Mouse (Mus musculus) bone marrow, adult 2 months (tissue): ENCODE results near the gene Dtx3l. TPM values are rescaled to one million over a fixed set of nuclear protein-coding genes. Genes with fewer than 3 reads are reported as not detected.
"Not testable (repeated sequence)": the region's sequence is repeated elsewhere in the genome, so short reads cannot be mapped to it uniquely, and the experiment has no call there.

ENCODE experiments used
- H3K27ac ChIP-seq: fragments of 200-500 bp; 2 replicates; pipeline ENCODE4 v1.5.1; 2012; ENCODE audit warnings: low read depth, mild to moderate bottlenecking, control low read depth, inconsistent platforms, low read length; ENCODE audit not compliant: control insufficient read depth, poor library complexity, insufficient read depth
- H3K4me1 ChIP-seq: fragments of 200-500 bp; 2 replicates; pipeline ENCODE4 v1.6.1; 2011; ENCODE audit warnings: low read length; ENCODE audit not compliant: control insufficient read depth, insufficient read depth
- H3K4me3 ChIP-seq: fragments of 200-500 bp; replicated peaks from 2 replicates; pipeline ENCODE3; 2011; ENCODE audit warnings: mild to moderate bottlenecking, low read depth, low read length, control low read depth; ENCODE audit not compliant: control insufficient read depth
- CTCF ChIP-seq: fragments of 200-500 bp; IDR thresholded peaks from 2 replicates; pipeline ENCODE4 v1.5.1; 2011; ENCODE audit warnings: low read length, control low read depth; ENCODE audit not compliant: control insufficient read depth, insufficient read depth
- POLR2A ChIP-seq: fragments of 200-500 bp; IDR thresholded peaks from 2 replicates; pipeline ENCODE4 v1.6.1; 2011; ENCODE audit warnings: low read depth, mild to moderate bottlenecking, control low read depth, low read length, borderline replicate concordance; ENCODE audit not compliant: control insufficient read depth
- WGBS: fragments of 180-500 bp; shearing (Covaris S2); methylation state at CpG from one replicate; pipeline ENCODE4 v1.1.7; 2018; 5-methylcytosine and 5-hydroxymethylcytosine counted together
- polyA plus RNA-seq: library from polyadenylated mRNA; stranded (reverse); fragments of >200 nt; gene quantifications from 2 replicates; pipeline ENCODE4 v1.2.4, GENCODE M21; 2011; ENCODE audit warnings: low replicate concordance; ENCODE audit not compliant: missing spikeins, insufficient read depth, insufficient read length

Dtx3l gene
- polyA plus RNA-seq, result 5.5 and 9.2 TPM in 2 replicates

DNA sequence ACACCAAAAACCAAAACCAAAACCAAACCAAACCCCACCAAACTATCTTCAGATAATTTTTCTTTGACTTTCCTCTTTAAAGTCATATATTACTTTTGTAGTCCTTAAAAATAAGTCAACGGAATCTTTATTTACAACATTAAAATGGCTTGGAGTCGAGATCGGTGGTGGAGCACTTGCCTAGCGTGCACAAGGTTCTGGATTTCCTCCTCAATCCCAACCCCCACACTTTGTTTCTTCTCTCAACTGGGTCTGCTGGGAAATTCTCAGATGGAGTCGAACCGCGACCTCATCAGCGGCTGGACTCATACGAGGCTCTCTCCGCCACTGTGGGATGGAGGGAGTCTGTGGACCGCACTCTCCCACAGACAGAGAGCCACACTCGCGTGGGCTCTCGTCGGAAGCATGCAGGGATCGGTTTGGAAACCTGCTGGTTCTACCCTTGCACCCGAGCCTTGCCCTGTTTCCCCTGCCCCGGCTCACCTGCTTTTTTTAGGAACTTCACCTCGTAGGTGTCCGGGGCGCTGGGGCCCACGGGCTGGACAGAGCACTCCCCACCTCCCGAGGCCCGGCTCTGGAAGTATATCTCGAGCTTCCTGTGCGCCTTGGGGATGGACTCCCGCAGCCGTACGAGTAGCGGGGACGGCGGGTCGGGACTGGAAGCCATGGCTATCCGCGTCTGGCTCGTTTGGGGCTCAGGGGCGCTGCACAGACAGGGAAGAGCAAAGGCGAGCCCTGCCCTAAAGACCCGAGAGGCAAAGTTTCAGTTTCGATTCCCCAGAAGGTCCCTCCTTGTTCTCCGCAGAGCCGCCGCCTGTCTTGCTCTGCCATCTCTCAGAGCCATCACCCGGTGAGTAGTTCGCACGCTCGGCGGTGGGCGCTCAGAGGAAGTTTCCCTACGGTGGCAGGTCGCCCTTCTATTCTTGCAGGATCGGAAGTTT, at the start of gene Dtx3l, which contains the start of gene Parp9:
TSS of gene Dtx3l (minus strand) at position 941 of the 941 bp plus-strand sequence.
TSS of gene Parp9 (plus strand) at position 260 of the 941 bp plus-strand sequence.
- WGBS, result under 1% methylated on average over 52 of the region's 52 CpGs
- Histone ChIP-seq H3K4me3 (peak within 1 kb of the TSS; percentile 90), H3K27ac (peak within 1 kb of the TSS; percentile 92), H3K4me1 (no peaks in the 10 kb centered on the region; the same call in 1 of the 2 replicates)
- peak; percentile 75 for TF ChIP-seq POLR2A
- no peak for TF ChIP-seq CTCF

DNA sequence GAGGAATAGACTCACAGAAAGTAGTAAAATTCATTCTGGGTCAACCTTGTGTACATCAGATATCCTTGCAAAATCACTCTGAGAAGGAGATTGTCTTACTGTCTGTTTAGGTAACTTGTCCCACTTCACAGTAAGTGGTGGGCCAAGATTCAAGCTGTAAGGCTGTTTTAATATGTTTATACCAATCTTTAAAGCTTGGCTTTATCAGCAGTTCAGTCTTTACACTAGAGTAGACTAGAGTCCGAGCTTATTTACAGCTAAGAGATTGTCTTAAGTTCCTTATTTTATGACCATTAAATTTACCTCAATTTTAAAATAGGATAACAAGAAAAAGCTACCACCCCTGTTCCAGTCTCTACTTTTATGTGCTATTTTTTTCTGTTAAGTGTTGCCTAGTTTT, 49.0 kb upstream of the Dtx3l start:
- no peak for TF ChIP-seq CTCF
- no peak for TF ChIP-seq POLR2A
- H3K4me1 ChIP-seq, result no peaks in the 10 kb centered on the region; the same call in 1 of the 2 replicates
- 51% methylated on average over 1 of the region's 1 CpGs for WGBS
- H3K27ac ChIP-seq, result no peak overlapping the region
- H3K4me3 ChIP-seq, result no peak overlapping the region

DNA sequence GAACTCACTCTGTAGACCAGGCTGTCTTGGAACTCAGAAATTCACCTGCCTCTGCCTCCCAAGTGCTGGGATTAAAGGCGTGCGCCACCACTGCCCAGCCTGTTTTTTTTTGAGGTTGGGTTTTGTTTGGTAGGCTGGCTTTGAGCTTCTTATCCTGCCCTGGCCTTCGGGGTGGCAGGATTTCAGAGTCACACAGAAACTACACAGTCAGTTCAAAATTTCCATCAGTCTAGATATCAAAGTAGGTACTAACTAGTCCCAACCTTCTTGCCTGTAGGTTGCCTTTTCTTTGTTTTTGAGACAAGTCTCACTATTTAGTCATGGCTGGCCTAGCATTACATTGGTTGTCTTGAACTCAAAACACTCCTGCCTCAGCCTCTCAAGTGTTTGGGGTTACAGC, 45.5 kb upstream of the Dtx3l start:
- Histone ChIP-seq H3K4me3 (peak overlapping the region; percentile 8), H3K4me1 (no peaks in the 10 kb centered on the region), H3K27ac (no peak overlapping the region)
- WGBS, result 26% methylated on average over 3 of the region's 3 CpGs
- TF ChIP-seq CTCF (no peak), POLR2A (no peak)

DNA sequence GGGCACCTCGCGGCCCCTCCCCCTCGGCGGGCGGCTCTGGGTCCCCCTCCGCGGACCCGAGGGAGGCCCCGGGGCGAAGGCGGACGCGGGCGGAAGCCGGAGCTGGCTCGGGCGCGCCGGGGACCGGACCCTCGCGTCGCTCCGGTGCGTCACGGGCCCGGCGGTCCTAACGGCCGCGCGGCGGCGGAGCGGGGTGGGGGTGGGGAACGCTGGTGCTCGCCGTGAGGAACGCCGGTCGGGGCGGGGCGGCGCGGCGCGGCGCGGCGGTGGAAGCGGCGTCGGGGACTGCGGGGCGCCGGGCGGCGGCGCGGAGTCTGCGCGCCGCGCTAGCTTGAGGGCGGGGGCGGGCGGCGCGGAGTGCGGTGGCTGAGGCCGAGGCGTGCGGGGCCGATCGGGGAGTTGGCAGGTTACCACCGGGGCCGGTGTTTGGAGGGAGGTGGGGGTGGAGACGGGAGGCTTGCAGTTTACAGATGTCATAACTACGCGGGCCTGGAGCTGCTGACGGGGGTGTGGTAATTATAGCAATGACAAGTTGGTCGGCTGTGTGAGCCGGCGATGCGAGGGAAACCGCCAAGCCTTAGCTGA, 44.7 kb upstream of the Dtx3l start:
- 1% methylated on average over 84 of the region's 86 CpGs for WGBS
- Histone ChIP-seq H3K27ac (peak overlapping the region; percentile 99), H3K4me3 (peak overlapping the region; percentile 80), H3K4me1 (no peaks in the 10 kb centered on the region)
- TF ChIP-seq POLR2A (no peak), CTCF (no peak)

DNA sequence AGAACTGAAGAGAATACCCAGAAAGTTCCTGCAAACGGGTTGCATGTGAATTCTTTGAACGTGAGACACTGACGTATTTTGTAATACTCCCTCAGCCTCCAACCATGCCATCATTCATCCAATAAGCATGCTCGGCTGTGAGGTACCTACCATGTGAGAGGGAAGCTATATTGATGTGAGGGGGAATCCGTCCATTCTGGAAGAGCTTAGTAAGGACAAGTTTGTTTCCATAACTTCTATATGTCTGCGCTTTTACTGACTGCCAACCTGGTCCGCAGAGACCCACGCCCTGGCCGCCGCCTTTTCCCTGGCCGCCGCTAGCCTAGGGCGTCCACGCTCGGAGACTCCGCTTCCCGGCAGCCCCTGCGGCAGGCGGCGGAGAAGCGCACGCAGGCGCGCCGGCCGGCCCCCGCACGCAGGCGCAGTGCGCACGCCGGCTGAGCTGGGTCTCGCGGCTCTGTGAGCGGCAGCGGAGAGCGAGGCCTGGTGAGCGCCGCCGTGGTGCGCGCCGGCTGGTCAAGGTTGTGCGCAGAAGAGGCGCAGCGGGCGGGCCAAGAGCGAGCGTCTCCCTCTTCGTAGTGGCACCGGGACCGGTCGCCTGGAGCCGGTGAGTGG, 44.1 kb upstream of the Dtx3l start:
- under 1% methylated on average over 53 of the region's 54 CpGs for WGBS
- Histone ChIP-seq H3K4me1 (no peaks in the 10 kb centered on the region), H3K4me3 (peak overlapping the region; percentile 80), H3K27ac (peak overlapping the region; percentile 99)
- TF ChIP-seq CTCF (no peak), POLR2A (peak; percentile 92; the same call in 1 of the 2 replicates)

DNA sequence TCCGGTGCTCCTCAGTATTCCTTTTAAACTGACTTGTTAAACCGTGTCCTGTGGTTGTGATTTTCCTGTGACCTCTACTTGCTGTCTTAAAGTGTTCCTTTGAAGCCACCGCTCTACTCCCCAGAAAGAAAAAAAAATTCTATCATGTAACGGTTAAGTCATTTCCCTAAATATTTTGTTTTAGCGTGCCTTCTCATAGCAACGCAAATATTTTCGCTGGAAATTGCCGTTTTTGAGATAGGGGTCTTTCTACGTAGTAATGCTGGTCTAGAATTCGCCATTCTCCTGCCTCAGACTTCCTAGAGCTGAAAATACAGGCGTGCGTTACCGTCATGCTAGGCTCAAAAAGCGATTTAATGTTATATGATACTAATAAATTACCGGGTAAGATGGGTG, 43.6 kb upstream of the Dtx3l start:
- TF ChIP-seq POLR2A (no peak), CTCF (no peak)

DNA sequence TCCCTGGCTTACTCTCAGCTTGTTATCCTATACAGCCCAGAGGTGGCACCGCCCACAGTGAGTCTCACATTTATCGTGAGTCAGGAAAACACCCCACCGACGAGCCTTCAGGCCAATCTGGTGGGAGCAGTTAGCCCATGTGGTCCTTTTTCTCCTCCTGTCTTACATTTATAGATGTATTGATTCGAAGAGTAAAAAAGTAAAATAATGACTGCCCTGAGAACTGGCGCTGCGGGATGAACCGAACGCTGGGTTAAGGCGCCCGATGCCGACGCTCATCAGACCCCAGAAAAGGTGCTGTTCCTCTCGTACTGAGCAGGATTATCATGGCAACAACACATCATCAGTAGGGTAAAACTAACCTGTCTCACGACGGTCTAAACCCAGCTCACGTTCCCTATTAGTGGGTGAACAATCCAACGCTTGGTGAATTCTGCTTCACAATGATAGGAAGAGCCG, 42.4 kb upstream of the Dtx3l start:
- Histone ChIP-seq H3K4me3 (no peak overlapping the region), H3K27ac (no peak overlapping the region), H3K4me1 (no peaks in the 10 kb centered on the region)
- WGBS, result 52% methylated on average over 19 of the region's 19 CpGs
- TF ChIP-seq POLR2A (no peak), CTCF (no peak)

More for the DNA sequence above, 43.6 kb upstream of the Dtx3l start:
- H3K4me3 ChIP-seq, result peak overlapping the region; percentile 80
- H3K4me1 ChIP-seq, result no peaks in the 10 kb centered on the region
- H3K27ac ChIP-seq, result no peak overlapping the region
- under 1% methylated on average over 15 of the region's 15 CpGs for WGBS

DNA sequence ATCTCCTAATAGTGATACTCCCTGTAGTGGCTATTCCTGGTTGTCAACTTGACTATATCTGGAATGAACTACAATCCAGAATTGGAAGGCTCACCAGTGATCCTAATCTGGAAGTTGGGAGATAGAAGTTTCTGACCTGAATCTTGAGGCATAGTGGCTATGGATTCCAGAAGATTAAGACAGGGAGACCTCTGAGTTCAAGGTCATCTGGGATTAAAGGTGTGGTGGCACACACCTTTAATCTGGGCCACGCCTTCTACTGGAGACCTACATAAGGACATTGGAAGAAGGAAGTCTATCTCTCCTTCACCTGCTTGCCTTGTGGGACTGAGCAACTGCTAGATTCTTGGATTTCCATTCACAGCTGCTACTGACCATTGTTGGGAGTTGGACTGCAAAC, 39.5 kb upstream of the Dtx3l start, which contains the start of gene Kpna1:
TSS of gene Kpna1 (plus strand) at position 301 of the 400 bp plus-strand sequence.
- not testable (repeated sequence) for H3K4me3 ChIP-seq, H3K27ac ChIP-seq
- WGBS, result 93% methylated on average over 1 of the region's 1 CpGs

More for the DNA sequence above, 39.5 kb upstream of the Dtx3l start, which contains the start of gene Kpna1:
- not testable (repeated sequence) for H3K4me1 ChIP-seq
